Mouse (Mus musculus) brain, embryonic 18.5 days (tissue): ENCODE measurements at regions not wholly inside any gene's neighbourhood (a gene's known extent, or its start where the extent isn't known, plus 50 kb on each side); places are given as distances from the start of the nearest gene placed in this dataset.

Source experiments
- DNase-seq: peaks from one replicate; pipeline ENCODE4 v3.0.0-alpha.2; 2012; ENCODE audit warnings: low read depth, low spot score

DNA sequence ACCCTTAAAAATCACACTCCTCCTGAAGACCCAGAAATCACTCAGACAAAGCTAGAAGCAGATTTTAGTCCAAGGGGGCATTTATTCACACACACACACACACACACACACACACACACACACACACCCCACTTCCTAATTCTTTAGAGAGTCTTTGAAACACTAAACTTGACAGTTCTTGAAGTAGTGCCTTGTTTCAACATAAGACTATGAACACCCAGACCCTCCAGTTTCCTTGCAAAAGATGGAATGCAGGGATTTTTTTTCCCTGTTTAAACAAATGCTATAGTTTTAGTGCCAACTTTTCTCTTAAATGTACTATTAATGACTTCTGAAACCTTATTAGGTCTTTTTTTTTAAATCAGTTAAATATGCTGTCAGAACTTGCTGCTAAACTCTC is 279.2 kb upstream of the Fat1 start:
- no peak for DNase-seq

DNA sequence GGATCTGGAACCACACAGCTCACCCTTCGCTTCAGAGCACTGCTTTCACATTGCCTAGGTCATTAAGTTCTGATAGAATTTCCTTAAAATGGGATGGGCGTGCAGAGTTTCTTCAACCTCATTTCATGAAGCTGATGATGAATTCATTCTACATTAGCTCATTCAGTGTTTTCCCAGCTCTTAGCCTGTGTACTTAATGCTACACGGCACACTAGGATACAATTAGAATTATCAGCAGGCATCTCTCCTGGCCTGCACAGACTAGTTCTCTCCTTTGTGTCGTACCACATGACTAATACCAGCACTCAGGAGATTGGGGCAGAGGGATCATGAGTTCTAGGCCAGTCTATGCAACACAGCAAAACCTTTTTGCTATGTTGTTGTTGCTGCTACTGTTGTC is 278.8 kb upstream of the Fat1 start:
- no peak for DNase-seq

DNA sequence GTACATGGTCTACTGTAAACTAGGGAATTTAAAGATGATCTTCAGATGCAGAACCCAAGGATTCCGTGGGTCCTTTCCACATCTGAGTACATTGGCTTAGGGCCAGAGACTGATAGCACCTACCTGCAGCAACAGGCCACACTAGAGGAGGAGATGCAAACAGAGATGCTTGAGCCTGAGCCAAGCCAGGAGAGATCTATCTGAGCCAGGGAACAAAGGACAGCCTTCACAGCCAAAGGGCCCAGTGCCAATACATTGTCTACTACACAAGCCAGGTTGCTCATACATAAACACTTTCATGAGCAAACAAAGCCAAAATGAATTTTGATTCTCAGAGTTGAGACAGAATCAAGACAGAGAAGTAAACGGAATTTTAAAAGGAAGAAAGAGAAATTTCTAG is 273.6 kb upstream of the Fat1 start:
- DNase-seq, result no peak

DNA sequence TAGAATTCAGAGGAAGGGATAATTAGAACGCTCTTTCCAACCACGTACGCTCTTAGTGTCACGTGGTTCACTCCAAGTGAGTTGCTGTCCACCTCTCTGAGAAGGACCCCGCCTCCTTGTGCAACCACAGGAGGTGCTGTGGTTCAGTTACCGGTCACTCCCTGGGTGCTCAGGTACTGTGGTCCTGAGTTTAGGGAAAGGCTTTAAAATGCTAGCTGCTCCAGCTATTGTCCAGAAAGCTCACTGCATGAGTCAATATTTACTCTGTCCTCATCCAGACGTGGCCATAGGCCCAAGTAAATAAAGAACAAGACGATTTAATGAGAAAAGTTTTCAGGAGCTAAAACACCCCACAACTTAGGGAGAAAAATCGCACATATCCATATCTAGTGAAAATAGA is 248.1 kb upstream of the Fat1 start:
- no peak for DNase-seq

DNA sequence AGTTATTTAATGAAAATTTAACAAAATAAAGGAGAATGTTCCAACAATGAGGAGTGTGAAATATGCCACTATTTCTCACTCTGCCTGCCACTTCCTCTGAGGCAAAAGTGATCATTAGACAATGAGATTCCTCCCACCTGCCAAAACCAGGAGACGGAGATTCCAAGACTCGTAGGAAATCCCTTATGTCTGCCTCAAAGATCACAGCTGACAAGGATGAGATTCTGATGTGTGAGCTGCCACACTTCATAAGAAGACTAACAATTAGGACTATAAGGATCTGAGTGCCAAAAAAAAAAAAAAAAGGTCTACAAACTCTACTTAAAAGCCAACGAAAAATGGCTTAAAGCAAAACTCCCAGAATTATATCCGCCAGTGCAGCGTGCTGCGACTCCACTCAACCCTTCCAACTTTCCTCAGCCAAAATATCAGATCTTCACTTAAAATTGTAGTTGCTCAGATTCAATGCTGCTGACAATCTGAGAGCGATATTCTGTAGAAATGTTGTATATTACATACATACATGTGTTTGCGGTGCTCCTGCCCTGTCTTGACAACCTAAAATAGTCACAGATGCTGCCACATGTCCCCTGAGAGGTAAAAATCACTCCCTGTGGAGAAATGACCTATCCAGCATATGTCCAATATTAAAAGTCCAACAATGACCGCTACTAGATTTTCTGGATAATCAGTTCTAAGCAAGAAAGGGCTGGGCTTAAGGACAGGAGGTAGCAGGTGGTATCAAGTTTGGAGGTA is 245.2 kb upstream of the Fat1 start:
- DNase-seq, result no peak

DNA sequence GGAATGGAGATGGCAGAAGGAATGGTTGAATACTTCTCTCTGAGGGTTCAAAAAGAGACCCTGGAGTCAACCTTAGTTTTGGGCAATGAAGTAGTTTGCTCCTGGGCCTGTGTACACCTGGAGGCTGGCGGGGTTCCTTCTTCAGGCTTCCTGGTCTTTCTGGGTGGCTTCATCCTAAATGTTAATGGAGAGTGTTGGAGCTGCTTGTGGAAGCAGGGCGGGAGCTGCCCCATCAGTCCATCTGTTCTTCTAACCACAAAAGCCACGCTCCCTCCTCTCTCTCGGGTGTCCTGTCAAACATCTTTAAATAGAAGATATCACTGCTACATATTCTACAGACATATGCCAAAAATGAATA is 244.7 kb upstream of the Fat1 start:
- DNase-seq, result no peak

DNA sequence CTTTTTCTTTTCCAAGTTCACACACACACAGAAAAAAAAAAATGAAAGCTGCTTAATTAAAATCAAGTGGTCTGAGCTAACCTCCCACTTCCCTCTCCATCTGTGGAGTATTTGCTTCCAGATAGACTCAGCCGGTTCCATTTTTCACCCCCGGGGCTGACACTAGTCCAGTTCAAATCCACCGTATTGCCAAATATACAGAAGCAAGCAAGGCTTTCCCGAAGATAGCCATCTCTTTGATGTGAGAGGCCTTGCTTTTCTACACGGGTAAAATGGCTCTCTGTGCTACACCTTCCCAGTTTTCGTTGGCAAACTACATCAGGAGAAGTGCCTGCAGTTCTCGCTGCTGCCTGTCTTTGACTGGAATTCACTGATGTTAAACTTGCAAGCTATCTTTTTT is 244.1 kb upstream of the Fat1 start:
- DNase-seq, result no peak

DNA sequence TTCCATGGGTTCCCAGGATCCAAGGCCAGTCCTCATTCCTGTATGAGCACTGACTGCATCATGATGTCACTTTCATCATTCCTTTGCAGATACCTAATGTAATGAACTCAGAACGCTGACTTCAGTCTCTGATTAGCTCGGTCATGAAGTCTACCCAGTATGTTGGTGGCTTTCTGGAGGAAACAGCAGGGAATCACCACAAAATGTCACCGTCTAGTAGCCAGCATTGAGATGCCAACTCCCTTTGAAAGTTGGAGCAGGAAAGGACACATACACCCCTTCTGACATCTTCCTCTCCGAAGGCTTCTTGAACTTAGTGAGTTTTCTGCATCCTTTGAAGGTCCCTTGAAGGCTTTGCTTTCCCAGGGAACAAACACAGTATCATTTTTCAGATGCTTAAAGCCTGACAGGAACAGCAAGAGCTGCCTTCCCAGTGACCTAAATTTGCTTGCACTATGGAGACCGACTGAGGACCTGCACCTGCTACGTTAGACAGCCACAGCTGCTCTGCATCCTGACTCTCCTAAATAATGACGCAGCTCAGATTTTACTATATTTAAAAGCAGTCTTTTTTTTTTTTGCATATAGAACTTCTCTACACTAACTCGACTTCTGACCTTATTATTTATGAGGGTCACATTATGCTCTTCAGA is 243.1 kb upstream of the Fat1 start:
- DNase-seq, result no peak

DNA sequence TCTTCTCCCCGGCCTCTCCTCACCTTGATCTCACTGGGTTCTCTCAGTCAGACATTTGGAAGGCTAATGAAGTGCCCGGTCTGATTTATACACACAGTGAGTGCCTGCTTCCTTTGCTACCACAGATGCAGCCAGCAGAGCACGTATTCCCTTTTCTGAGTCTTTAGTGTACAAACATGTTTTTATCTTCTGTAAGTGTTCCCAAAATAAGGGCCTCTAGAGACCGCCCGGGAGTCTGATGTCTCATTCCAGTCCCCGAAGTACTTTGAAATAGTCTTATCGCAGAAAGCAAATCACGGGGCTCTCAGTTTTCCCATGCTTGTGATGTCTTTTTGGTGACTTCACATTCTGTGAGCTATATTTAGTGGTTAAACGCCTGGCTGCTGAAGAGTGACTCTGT is 240.4 kb upstream of the Fat1 start:
- no peak for DNase-seq

DNA sequence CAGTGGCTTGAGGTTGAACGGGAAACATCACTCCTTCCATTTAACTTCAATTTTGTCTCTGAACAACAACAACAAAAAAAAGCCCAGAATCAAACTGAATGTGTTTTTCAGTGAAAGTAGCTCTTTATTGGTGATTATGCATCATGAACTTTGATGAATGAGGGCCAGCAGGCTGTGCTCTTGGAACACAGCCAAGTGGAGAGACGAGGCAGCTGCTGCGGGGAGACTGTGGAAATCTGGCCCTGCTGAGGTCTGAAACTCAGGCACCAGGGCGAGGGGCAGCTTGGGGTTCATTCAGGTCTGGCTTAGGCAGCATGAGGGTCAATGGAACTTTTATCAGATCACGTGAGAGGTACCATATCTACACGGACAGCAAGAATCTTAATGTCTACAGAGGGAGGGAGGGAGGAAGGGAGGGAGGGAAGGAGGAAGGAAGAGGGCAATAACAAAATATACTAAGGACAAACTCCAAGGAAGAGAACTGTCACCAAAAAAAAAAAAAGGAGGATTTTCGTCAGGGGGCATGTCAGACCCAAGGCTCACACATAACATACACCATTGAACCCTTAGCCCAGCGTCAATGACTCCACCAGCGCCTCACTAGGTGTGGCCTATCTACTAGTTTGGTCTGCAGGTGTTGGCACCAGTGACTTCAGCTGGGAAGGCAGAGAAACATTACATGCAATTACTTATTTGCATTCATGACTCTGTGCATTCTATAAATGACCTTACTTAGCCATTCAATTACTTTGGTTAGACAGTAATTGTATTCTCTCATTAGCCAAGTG is 239.0 kb upstream of the Fat1 start:
- DNase-seq, result no peak

DNA sequence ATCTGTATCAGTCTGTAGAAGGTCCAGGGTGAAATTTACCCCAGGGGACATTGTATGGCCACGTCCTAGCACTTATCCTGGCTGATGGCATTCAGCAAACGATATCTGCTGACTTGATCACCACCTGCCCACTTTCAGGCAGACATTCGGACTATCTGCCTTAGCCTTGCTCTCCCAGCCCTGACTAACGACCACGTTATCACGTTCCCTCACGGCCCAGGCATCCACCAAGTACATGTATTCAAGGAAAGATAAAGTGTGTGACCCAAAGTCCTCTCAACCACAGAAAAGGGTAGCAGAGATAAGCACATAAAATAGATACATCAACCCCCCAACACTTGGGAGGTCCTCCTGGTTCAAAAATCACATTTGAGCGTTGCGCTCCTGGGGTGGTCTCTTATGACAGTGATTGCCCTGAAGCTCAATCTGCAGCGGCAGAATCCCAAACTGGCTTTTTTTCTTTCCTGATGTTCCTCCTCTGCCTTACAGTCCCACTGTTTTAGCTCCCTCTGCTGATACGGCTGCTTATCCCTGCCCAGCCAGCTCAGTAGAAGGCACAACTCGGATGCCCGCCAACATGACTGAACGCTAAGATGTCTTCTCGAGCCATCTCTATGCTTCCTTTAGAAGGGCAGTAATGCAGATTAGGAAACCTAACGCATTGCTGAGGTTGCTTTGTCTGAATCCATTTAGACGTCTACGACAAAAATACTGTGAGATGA is 235.7 kb upstream of the Fat1 start:
- no peak for DNase-seq

DNA sequence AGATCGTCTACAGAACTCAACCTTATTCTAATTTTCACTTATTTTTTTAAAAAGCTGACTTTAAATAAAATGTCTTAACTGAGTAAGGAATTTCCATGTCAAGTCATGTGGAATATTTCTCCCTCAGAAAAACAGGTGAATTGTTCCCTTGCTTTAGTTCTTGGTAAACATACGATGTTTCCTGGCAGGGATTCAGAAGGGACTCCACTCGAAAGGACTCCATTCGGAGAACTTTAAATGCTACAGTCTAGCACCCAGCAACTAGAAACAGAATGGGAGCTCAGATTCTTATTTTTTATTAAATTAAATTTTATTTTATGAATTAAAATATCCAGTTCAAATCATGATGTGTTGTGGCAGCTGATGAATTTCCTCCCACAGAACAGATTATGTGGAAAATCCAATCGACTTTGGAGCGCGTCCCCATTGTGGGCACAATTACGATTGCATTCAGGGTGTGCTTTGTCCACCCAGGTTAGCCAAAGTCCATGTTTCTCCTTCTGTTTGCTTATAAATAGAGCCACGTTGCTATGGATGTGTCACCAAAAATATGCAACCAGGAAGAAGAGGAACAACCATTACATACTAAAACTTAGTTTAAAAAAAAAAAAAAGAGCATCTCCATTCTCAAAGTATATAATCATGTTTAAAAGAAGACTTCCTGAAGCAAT is 230.5 kb upstream of the Fat1 start:
- DNase-seq, result no peak

DNA sequence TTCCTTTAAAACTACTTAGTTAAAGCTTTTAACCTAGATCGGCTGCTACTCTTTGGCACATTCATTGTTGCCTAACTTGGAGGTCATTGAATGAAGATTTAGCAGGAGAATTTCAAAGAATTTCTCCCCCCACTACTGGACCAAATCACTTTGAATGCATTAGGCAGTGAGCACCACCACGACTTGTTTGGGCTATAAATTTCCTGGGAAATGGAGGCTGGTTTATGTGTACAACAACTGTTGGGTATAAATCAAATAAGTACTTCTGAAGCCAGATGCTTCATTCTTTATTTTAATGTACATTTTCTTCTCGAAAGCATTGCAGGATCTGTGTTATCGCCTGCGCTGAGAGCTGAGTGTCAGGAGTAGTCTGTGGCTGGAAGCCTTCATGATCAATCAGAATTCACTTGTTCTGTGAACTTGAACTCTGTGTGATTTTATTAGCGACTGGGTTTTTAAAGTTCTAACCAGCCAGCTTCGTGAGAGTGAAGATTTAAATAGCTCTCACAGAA is 226.5 kb upstream of the Fat1 start:
- no peak for DNase-seq

DNA sequence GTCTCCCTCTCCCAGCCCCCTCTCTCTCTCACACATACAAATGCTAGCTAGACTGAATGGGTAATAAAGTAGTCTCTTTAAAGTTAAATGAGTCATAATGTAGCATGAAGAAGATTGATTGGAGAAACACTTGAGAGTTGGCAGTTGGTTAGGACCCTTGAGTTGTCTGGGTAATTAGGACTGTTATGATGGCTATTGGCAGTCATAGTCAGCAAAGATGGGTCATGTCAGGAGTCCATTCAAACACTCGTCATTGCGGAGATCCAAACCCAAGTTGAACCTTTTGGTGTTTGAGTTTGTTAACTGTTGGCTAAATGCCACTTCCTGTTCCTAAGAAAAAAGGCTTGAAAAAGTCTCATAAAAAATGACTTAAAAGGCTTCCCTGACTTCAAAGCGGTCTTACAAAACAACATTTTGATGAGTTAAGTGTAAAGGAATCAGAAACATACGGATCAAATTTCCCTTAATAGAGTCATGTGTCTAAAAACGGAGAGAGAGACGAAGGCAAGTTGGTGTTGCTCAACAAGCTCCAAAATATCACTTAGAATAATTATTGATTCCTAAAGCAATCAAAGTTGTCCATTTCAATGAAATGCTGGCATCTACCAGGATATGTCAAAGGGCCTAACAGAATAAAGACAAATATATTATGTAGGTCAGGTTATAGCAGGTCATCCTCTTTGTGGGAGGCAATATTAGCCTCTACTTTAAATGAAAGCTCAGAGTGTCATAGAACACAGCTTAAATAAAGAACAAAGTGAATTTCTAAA is 225.9 kb upstream of the Fat1 start:
- DNase-seq, result no peak

DNA sequence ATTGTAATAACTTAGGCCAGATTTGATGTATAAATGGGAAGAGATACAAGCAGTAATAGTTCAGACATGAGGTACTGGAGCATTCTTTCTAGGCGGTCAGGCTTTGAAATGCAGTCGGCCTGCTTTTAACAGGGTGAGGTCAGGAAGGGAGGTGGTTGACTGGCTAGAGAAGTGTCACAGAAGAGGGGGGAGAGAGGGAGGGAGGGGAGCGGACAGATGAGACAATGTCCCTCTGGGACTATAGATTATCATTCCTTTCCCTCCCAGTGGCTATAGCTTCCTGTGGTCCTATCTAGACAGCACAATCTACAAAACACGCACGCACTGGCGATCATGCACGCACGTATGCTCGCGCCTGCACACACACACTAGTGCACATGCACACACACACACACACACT is 200.7 kb upstream of the Fat1 start:
- no peak for DNase-seq

DNA sequence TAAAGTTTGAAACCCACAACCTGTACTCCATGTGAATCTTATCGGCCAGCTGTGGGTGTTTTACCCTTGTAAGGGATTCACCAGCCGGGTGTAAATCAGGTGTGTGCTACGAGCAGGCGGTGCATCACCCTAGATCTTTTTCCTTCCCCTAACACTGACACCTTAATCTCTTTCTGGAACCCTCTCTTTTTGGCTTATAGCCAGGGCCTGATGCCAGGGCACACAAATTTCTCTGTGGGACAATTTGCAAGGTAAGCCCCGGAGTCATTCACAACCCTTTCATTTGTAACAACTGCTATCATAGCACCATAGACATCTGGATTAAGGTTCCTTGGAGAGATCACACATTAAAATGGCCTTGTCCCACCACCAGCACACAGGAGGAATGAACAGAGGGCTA is 199.4 kb upstream of the Fat1 start:
- DNase-seq, result no peak

DNA sequence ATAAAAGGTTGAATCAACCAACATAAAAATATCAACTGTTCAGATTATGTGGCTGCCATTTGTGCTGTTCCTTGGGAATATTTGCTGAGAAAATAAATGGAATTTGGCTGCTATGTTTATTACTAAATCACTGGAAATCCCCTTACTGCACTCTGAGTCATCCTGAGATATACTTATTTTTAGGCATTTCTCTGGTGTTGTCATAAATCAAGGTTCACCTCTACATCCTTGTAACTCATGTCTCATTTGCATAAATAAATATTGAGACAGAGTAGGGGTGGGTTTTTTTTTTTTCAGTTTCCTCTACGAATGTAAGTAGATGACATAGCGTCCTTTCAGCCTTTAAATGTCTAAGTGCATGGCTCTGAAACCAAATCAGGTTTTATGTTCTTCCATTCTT is 191.9 kb upstream of the Fat1 start:
- no peak for DNase-seq

DNA sequence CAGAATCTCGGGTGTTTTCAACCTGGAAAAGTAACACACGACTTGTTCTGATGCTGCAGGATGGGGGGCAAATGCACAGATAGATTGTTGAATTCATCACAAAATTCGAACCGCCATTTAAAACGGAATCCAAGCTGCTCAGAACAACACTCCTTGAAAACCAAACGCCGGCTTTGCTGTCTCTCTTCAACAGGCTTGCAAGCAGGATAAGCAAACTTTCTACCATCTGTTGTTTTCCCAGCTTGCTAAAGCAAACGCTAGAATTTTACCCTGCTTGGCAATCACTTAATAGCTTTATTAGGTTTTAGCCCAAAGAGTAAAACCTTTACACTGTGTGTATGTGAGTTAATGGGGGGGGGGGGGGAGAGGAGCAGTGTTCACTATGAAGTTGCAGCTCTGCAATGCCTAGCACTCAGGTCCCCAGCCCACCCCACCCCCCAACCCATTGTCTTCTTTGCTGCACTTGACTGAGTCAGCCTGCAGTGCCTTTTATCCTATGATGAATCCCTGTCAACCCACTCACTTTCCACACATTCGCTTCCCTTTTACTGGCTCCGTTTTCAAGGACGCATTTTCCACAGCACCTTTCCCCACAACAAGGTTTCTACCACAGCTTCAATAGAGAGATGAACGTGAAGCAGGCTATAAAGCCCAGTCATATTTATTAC is 190.1 kb upstream of the Fat1 start:
- DNase-seq, result peak; percentile 32

DNA sequence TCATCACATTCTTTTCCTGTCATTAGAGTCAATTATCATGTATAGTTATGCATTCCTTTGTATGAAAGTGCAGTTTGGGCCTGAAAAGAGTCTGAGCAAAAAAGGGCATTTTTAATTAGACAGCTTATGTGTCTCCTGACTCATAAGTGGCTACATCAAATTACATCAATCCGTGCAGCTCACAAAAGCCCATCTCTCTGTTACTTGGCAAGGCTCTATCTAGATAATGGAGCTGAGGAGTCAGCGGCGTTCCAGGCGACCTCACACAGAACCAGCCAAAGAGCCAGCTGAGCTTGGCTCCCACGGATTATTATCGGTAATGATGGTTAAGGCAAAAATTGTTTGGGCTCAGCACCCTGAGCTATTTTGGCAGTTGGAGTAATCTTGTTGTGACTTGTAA is 176.5 kb upstream of the Fat1 start:
- DNase-seq, result no peak

DNA sequence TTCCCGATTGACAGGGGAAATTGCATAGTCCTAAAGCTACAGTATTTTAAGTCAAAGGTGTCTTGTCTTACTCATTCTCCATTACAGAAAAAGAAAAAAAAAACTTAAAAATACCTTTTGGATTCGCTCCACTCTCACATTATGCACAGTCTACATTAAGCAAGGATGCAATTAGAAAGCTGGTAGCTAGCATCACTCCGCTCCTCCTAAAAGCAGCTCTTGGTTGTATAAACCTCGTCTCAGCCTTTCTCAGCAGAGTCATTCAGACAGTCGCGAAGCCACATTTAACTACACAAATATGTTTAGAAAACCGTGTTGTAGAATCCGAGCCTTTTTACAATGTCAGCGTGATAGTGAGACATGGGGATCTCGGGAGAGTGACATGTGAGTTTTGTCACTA is 172.5 kb upstream of the Fat1 start:
- no peak for DNase-seq
